Comparison of ENCODE assay signal across 8 mouse cellular contexts in genomic region chr2:91527147-91527486, GRCm38 (mm10). TPM values are rescaled to one million over a fixed set of nuclear protein-coding genes. Genes with fewer than 3 reads are reported as not detected.
A peak's percentile ranks its signal among the peaks of the same experiment; 100 is the strongest.
DNase-seq lines count a peak whose midpoint lies in the region; ATAC-seq and TF ChIP-seq lines count a peak whose summit lies in the region.

No protein-coding gene starts in this region.

- H3K9ac ChIP-seq in ES-Bruce4 (ENCODE audit: low read depth, poor library complexity, severe bottlenecking), result peak overlapping the region; percentile 92
- peak overlapping the region; percentile 94 for H3K9ac ChIP-seq in forebrain, embryonic 12.5 days
- H3K9ac ChIP-seq in midbrain, embryonic 15.5 days, result peak overlapping the region; percentile 96

- H3K4me1 ChIP-seq in ES-Bruce4 (ENCODE audit: control insufficient read depth, insufficient read depth, low read length), result no peaks in the 10 kb centered on the region
- peaks cover 4% of the 10 kb centered on the region for H3K4me1 ChIP-seq in forebrain, embryonic 12.5 days
- H3K4me1 ChIP-seq in midbrain, embryonic 15.5 days, result peaks cover 14% of the 10 kb centered on the region

- peak; percentile 77; the same call in 1 of the 2 replicates for ATAC-seq in forebrain, embryonic 12.5 days (ENCODE audit: low FRiP score)
- peak; percentile 79 for ATAC-seq in midbrain, embryonic 15.5 days (replicated peaks)

- TF ChIP-seq POLR2A in ES-Bruce4 (IDR thresholded peaks at IDR 0.05; ENCODE audit: insufficient read depth, low read length), result no peak

- TF ChIP-seq CTCF in ES-Bruce4 (IDR thresholded peaks at IDR 0.05; ENCODE audit: low read depth, low read length), result no peak
- TF ChIP-seq CTCF in layer of hippocampus, adult 2 months (conservative IDR thresholded peaks at IDR 0.05), result no peak

- no peaks in the 10 kb centered on the region for H3K9me3 ChIP-seq in ES-Bruce4 (replicated peaks; ENCODE audit: control insufficient read depth, insufficient read depth, low read length, poor library complexity, severe bottlenecking)
- H3K9me3 ChIP-seq in forebrain, embryonic 12.5 days, result 0 out of 2 replicates have a peak, but pooled peaks cover 6% of the 10 kb centered on the region
- no peaks in the 10 kb centered on the region for H3K9me3 ChIP-seq in midbrain, embryonic 15.5 days

- peaks cover 5% of the 10 kb centered on the region; the same call in 1 of the 2 replicates for H3K36me3 ChIP-seq in ES-Bruce4 (ENCODE audit: control insufficient read depth, insufficient read depth, low read length, poor library complexity, severe bottlenecking)
- peaks cover 21% of the 10 kb centered on the region for H3K36me3 ChIP-seq in forebrain, embryonic 12.5 days (replicated peaks)
- H3K36me3 ChIP-seq in midbrain, embryonic 15.5 days (replicated peaks), result no peaks in the 10 kb centered on the region

- peak overlapping the region; percentile 18 for H3K27ac ChIP-seq in ES-Bruce4 (ENCODE audit: insufficient read depth, low read length)
- H3K27ac ChIP-seq in forebrain, embryonic 12.5 days, result peak overlapping the region; percentile 83
- H3K27ac ChIP-seq in layer of hippocampus, adult 2 months, result peak overlapping the region; percentile 95
- H3K27ac ChIP-seq in midbrain, embryonic 15.5 days, result peak overlapping the region; percentile 83

- WGBS in forebrain, embryonic 12.5 days, result 2% methylated on average over 15 of the region's 15 CpGs
- 0% methylated on average over 13 of the region's 15 CpGs for WGBS in midbrain, embryonic 15.5 days

- peak; percentile 16 to 34 for DNase-seq in layer of hippocampus, adult 18-20 months (ENCODE audit: low spot score in 2 of 2)
- DNase-seq in layer of hippocampus, adult 9-11 months, result no peak
- DNase-seq in brain, embryonic 18.5 days (ENCODE audit: low read depth, low spot score), result peak; percentile 6
- DNase-seq in layer of hippocampus, adult 2 months (ENCODE audit: low spot score in 2 of 2), result peak in 1 of 2 experiments; percentile 20
- DNase-seq in gastrocnemius, adult 18-20 months (ENCODE audit: low spot score), result no peak

- peak overlapping the region; percentile 69 for H3K4me2 ChIP-seq in forebrain, embryonic 12.5 days
- peak overlapping the region; percentile 73 for H3K4me2 ChIP-seq in midbrain, embryonic 15.5 days

- H3K27me3 ChIP-seq in ES-Bruce4 (ENCODE audit: control insufficient read depth, insufficient read depth, low read length, poor library complexity, severe bottlenecking), result no peaks in the 10 kb centered on the region
- no peaks in the 10 kb centered on the region for H3K27me3 ChIP-seq in forebrain, embryonic 12.5 days
- no peaks in the 10 kb centered on the region for H3K27me3 ChIP-seq in midbrain, embryonic 15.5 days (replicated peaks)

- H3K4me3 ChIP-seq in ES-Bruce4 (ENCODE audit: low read depth, low read length), result peak overlapping the region; percentile 84
- H3K4me3 ChIP-seq in forebrain, embryonic 12.5 days (replicated peaks), result peak overlapping the region; percentile 94
- H3K4me3 ChIP-seq in layer of hippocampus, adult 2 months, result peak overlapping the region; percentile 83
- H3K4me3 ChIP-seq in midbrain, embryonic 15.5 days, result peak overlapping the region; percentile 82

- no peak for TF ChIP-seq EP300 in ES-Bruce4 (IDR thresholded peaks at IDR 0.05; ENCODE audit: insufficient read depth, low read depth, low read length)

RNA-seq across cellular contexts. Expression of gene Ckap5, which starts 0.6 kb away (rescaled TPM):
- total RNA-seq in layer of hippocampus, adult 18-20 months (2021), result 100 to 1,000 TPM; 110 to 118 TPM
- 204 and 218 TPM in 2 replicates for polyA plus RNA-seq in ES-Bruce4 (2011; ENCODE audit: insufficient read depth, insufficient read length, low read depth, missing spikeins)
- polyA plus RNA-seq in forebrain, embryonic 12.5 days (2016; fragmentation: Nextera tagmentation; extraction: Ambion mirVana), result 174 and 179 TPM in 2 replicates
- total RNA-seq in layer of hippocampus, adult 2 months (2021), result 100 to 1,000 TPM; 111 to 115 TPM
- 109 and 115 TPM in 2 replicates for polyA plus RNA-seq in midbrain, embryonic 15.5 days (2015; fragmentation: Nextera tagmentation; extraction: Ambion mirVana)
- 10 to 100 TPM; 33.0 to 33.2 TPM for total RNA-seq in gastrocnemius, adult 18-20 months (2021)

Comparison
In these comparisons a context has a peak if more than half of its experiments do, and no peak if none do; other contexts are left out.
1. DNase-seq: peak in layer of hippocampus, adult 18-20 months (2 of 2) and brain, embryonic 18.5 days (single experiment); none in layer of hippocampus, adult 9-11 months (single experiment) and gastrocnemius, adult 18-20 months (single experiment).
2. H3K27ac ChIP-seq: peak in every context shown above with its lines; median percentile 95 in layer of hippocampus, adult 2 months; 83 in forebrain, embryonic 12.5 days; 83 in midbrain, embryonic 15.5 days; 18 in ES-Bruce4.
3. Peak in every context shown above with its lines, with median percentiles within 50 percentile points of each other: H3K4me3 ChIP-seq and H3K9ac ChIP-seq.